Mouse (Mus musculus) hindbrain, embryonic 10.5 days (tissue): ENCODE measurements around the gene Pyy. TPM values are rescaled to one million over a fixed set of nuclear protein-coding genes. Genes with fewer than 3 reads are reported as not detected.
A peak's percentile ranks its signal among the peaks of the same experiment; 100 is the strongest.

Experiments used
- DNase-seq: peaks from one replicate; pipeline ENCODE4 v3.0.0-alpha.2; 2017; ENCODE audit warnings: low spot score
- H3K27ac ChIP-seq: fragments of 300-500 bp; sonication (generic); 2 replicates; pipeline ENCODE4 v1.5.1; 2016; ENCODE audit warnings: mild to moderate bottlenecking, moderate library complexity
- H3K27me3 ChIP-seq: fragments of 300-500 bp; sonication (generic); 2 replicates; pipeline ENCODE4 v1.6.1; 2016; ENCODE audit warnings: mild to moderate bottlenecking; ENCODE audit not compliant: poor library complexity, insufficient read depth, severe bottlenecking
- H3K36me3 ChIP-seq: fragments of 300-500 bp; sonication (generic); 2 replicates; pipeline ENCODE4 v1.6.1; 2016; ENCODE audit warnings: mild to moderate bottlenecking, moderate library complexity
- H3K4me1 ChIP-seq: fragments of 300-500 bp; sonication (generic); replicated peaks from 2 replicates; pipeline ENCODE4 v1.6.1; 2016; ENCODE audit warnings: mild to moderate bottlenecking
- H3K4me3 ChIP-seq: fragments of 300-500 bp; sonication (generic); 2 replicates; pipeline ENCODE4 v1.5.1; 2016; ENCODE audit warnings: mild to moderate bottlenecking, moderate library complexity
- H3K9me3 ChIP-seq: fragments of 300-500 bp; sonication (generic); 2 replicates; pipeline ENCODE4 v1.6.1; 2016; ENCODE audit warnings: mild to moderate bottlenecking, moderate library complexity
- WGBS: fragments of 180-500 bp; shearing (Covaris S2); methylation state at CpG from one replicate; pipeline ENCODE4 v1.1.7; 2016; 5-methylcytosine and 5-hydroxymethylcytosine counted together
- polyA plus RNA-seq: library from polyadenylated mRNA; unstranded; fragments of >200 nt; fragmentation: Nextera tagmentation; extraction: Ambion mirVana; gene quantifications from 2 replicates; pipeline ENCODE4 v1.2.1, GENCODE M21; 2016

Pyy gene
- 0.50 and 0.97 TPM in 2 replicates for polyA plus RNA-seq

GRCm38 (mm10) chr11:102107732-102108131, at the start of gene Pyy:
TSS of gene Pyy (minus strand) at chr11:102107832.
- peaks cover 13% of the 10 kb centered on the region for H3K4me1 ChIP-seq
- no peaks in the 10 kb centered on the region for H3K9me3 ChIP-seq
- H3K36me3 ChIP-seq, result no peaks in the 10 kb centered on the region
- peak within 1 kb of the TSS; percentile 24; the same call in 1 of the 2 replicates for H3K4me3 ChIP-seq
- 9% methylated on average over 9 of the region's 9 CpGs for WGBS
- H3K27ac ChIP-seq, result no peak within 1 kb of the TSS
- DNase-seq, result no peak
- H3K27me3 ChIP-seq, result peaks cover 78% of the 10 kb centered on the region

- Histone ChIP-seq H3K4me1 (peaks cover 15% of the 10 kb centered on the region), H3K9me3 (no peaks in the 10 kb centered on the region), H3K4me3 (no peak overlapping the region), H3K36me3 (peaks cover 41% of the 10 kb centered on the region), H3K27me3 (no peaks in the 10 kb centered on the region), H3K27ac (no peak overlapping the region; the same call in 1 of the 2 replicates)
- no peak for DNase-seq
- WGBS, result 2% methylated on average over 1 of the region's 1 CpGs
Observed at GRCm38 (mm10) chr11:102156786-102157089, 49.1 kb upstream of the Pyy start.

GRCm38 (mm10) chr11:102156039-102156785, 48.6 kb upstream of the Pyy start, which contains the start of gene Tmem101:
TSS of gene Tmem101 (minus strand) at chr11:102156404.
- peak within 1 kb of the TSS; percentile 91 for H3K27ac ChIP-seq
- H3K4me1 ChIP-seq, result peaks cover 15% of the 10 kb centered on the region
- H3K27me3 ChIP-seq, result no peaks in the 10 kb centered on the region
- peak; percentile 88 for DNase-seq
- peaks cover 36% of the 10 kb centered on the region for H3K36me3 ChIP-seq
- H3K4me3 ChIP-seq, result peak within 1 kb of the TSS; percentile 89
- no peaks in the 10 kb centered on the region for H3K9me3 ChIP-seq
- WGBS, result under 1% methylated on average over 37 of the region's 37 CpGs

- peaks cover 75% of the 10 kb centered on the region for H3K27me3 ChIP-seq
- peaks cover 4% of the 10 kb centered on the region for H3K36me3 ChIP-seq
- H3K9me3 ChIP-seq, result no peaks in the 10 kb centered on the region
- H3K4me3 ChIP-seq, result 0 out of 2 replicates have a peak overlapping the region, but pooled peaks have one; percentile 20
- H3K27ac ChIP-seq, result no peak overlapping the region
- DNase-seq, result peak; percentile 23
- WGBS, result 14% methylated on average over 34 of the region's 34 CpGs
- H3K4me1 ChIP-seq, result peaks cover 30% of the 10 kb centered on the region
Observed at GRCm38 (mm10) chr11:102147213-102147989, 39.8 kb upstream of the Pyy start.

- 10% methylated on average over 17 of the region's 17 CpGs for WGBS
- peaks cover 30% of the 10 kb centered on the region for H3K4me1 ChIP-seq
- peaks cover 80% of the 10 kb centered on the region for H3K27me3 ChIP-seq
- peak overlapping the region; percentile 47 for H3K4me3 ChIP-seq
- no peak for DNase-seq
- H3K9me3 ChIP-seq, result no peaks in the 10 kb centered on the region
- H3K27ac ChIP-seq, result no peak overlapping the region
- no peaks in the 10 kb centered on the region for H3K36me3 ChIP-seq
Observed at GRCm38 (mm10) chr11:102146531-102146930, 38.9 kb upstream of the Pyy start.

GRCm38 (mm10) chr11:102146005-102146404, 38.4 kb upstream of the Pyy start:
- H3K4me1 ChIP-seq, result peaks cover 30% of the 10 kb centered on the region
- peak overlapping the region; percentile 47 for H3K4me3 ChIP-seq
- peaks cover 80% of the 10 kb centered on the region for H3K27me3 ChIP-seq
- H3K9me3 ChIP-seq, result no peaks in the 10 kb centered on the region
- no peaks in the 10 kb centered on the region for H3K36me3 ChIP-seq
- WGBS, result 5% methylated on average over 16 of the region's 16 CpGs
- no peak overlapping the region for H3K27ac ChIP-seq
- DNase-seq, result peak; percentile 19

GRCm38 (mm10) chr11:102145471-102146001, 37.9 kb upstream of the Pyy start, which contains the start of gene Nags:
TSS of gene Nags (plus strand) at chr11:102145513.
- Histone ChIP-seq H3K9me3 (no peaks in the 10 kb centered on the region), H3K4me1 (peaks cover 30% of the 10 kb centered on the region), H3K27ac (no peak within 1 kb of the TSS), H3K36me3 (no peaks in the 10 kb centered on the region), H3K27me3 (peaks cover 80% of the 10 kb centered on the region), H3K4me3 (peak within 1 kb of the TSS; percentile 47)
- peak; percentile 41 for DNase-seq
- 2% methylated on average over 50 of the region's 50 CpGs for WGBS

GRCm38 (mm10) chr11:102144957-102145470, 37.4 kb upstream of the Pyy start:
- Histone ChIP-seq H3K36me3 (no peaks in the 10 kb centered on the region), H3K4me3 (peak overlapping the region; percentile 47), H3K27me3 (peaks cover 80% of the 10 kb centered on the region), H3K4me1 (peaks cover 30% of the 10 kb centered on the region), H3K27ac (no peak overlapping the region), H3K9me3 (no peaks in the 10 kb centered on the region)
- WGBS, result 25% methylated on average over 13 of the region's 13 CpGs
- DNase-seq, result no peak

GRCm38 (mm10) chr11:102142355-102142754, 34.7 kb upstream of the Pyy start:
- Histone ChIP-seq H3K27ac (no peak overlapping the region), H3K4me3 (no peak overlapping the region), H3K36me3 (no peaks in the 10 kb centered on the region), H3K9me3 (no peaks in the 10 kb centered on the region), H3K4me1 (peaks cover 28% of the 10 kb centered on the region), H3K27me3 (peaks cover 76% of the 10 kb centered on the region)
- 74% methylated on average over 7 of the region's 7 CpGs for WGBS
- no peak for DNase-seq

GRCm38 (mm10) chr11:102140508-102140907, 32.9 kb upstream of the Pyy start:
- H3K4me1 ChIP-seq, result peaks cover 9% of the 10 kb centered on the region
- WGBS, result 4% methylated on average over 5 of the region's 5 CpGs
- H3K36me3 ChIP-seq, result no peaks in the 10 kb centered on the region
- no peak overlapping the region for H3K27ac ChIP-seq
- H3K27me3 ChIP-seq, result peaks cover 69% of the 10 kb centered on the region
- no peaks in the 10 kb centered on the region for H3K9me3 ChIP-seq
- H3K4me3 ChIP-seq, result no peak overlapping the region
- DNase-seq, result peak; percentile 67

- peak overlapping the region; percentile 37 for H3K4me3 ChIP-seq
Observed at GRCm38 (mm10) chr11:102138447-102138740, 30.8 kb upstream of the Pyy start.

GRCm38 (mm10) chr11:102137625-102138446, 30.2 kb upstream of the Pyy start:
- no peaks in the 10 kb centered on the region for H3K36me3 ChIP-seq
- 49% methylated on average over 13 of the region's 13 CpGs for WGBS
- H3K4me3 ChIP-seq, result peak overlapping the region; percentile 37
- DNase-seq, result no peak
- H3K9me3 ChIP-seq, result no peaks in the 10 kb centered on the region
- H3K27me3 ChIP-seq, result peaks cover 55% of the 10 kb centered on the region
- peaks cover 11% of the 10 kb centered on the region for H3K4me1 ChIP-seq
- no peak overlapping the region for H3K27ac ChIP-seq

More at GRCm38 (mm10) chr11:102138447-102138740, 30.8 kb upstream of the Pyy start:
- Histone ChIP-seq H3K27me3 (peaks cover 60% of the 10 kb centered on the region), H3K9me3 (no peaks in the 10 kb centered on the region), H3K27ac (no peak overlapping the region), H3K36me3 (no peaks in the 10 kb centered on the region), H3K4me1 (peaks cover 11% of the 10 kb centered on the region)
- DNase-seq, result peak; percentile 76
- 1% methylated on average over 18 of the region's 18 CpGs for WGBS
